Mouse (Mus musculus) embryonic fibroblast, embryonic 13.5 days (primary cell): ENCODE results near the gene Acbd3.

ENCODE experiments used
- CTCF ChIP-seq: IDR thresholded peaks from 2 replicates; pipeline ENCODE4 v1.5.1; 2011; ENCODE audit warnings: mild to moderate bottlenecking, control low read depth, low read length, moderate library complexity, borderline replicate concordance; ENCODE audit not compliant: insufficient read depth
- POLR2A ChIP-seq: IDR thresholded peaks from 2 replicates; pipeline ENCODE4 v1.6.1; 2011; ENCODE audit warnings: low read depth, mild to moderate bottlenecking, control low read depth, low read length, moderate library complexity

DNA sequence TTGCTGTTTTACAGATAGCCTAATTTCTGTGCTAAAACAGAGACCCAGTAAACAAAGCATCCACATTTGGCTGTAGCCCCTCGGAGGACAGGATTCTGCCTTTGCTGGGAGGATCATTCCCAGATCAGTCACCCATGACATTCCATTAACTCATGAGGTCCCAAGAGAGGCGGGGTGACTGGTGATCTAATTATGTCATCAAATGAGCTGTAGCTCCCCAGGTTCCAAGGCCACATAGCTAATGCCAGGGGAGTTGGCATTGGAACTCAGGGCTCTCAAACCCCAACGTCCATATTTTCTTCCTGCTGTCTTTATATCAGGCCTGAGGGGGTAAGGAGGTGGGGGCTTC, 57.7 kb downstream of the Acbd3 start:
- no peak for TF ChIP-seq CTCF
- no peak for TF ChIP-seq POLR2A
